Mouse (Mus musculus) kidney, postnatal 0 days (tissue): ENCODE results near the gene Slc13a3. TPM values are rescaled to one million over a fixed set of nuclear protein-coding genes. Genes with fewer than 3 reads are reported as not detected.

ENCODE experiments used
- ATAC-seq: fragments of 200-750 bp; cut with Nextera tagmentation; replicated peaks from 2 replicates; pipeline ENCODE4 v1.8.0; 2017; ENCODE audit warnings: low read depth, moderate number of reproducible peaks, moderate TSS enrichment, moderate library complexity; ENCODE audit not compliant: low FRiP score
- DNase-seq: peaks from one replicate; pipeline ENCODE4 v3.0.0-alpha.2; 2016; ENCODE audit warnings: low spot score
- H3K27ac ChIP-seq: fragments of 300-500 bp; sonication (generic); 2 replicates; pipeline ENCODE4 v1.5.1; 2014; ENCODE audit warnings: mild to moderate bottlenecking
- H3K27me3 ChIP-seq: fragments of 300-500 bp; sonication (generic); 2 replicates; pipeline ENCODE4 v1.6.1; 2014; ENCODE audit warnings: low read length, mixed read lengths; ENCODE audit not compliant: insufficient read depth
- H3K36me3 ChIP-seq: fragments of 300-500 bp; sonication (generic); 2 replicates; pipeline ENCODE4 v1.6.1; 2014; ENCODE audit warnings: low read length, mixed read lengths; ENCODE audit not compliant: insufficient read depth
- H3K4me1 ChIP-seq: fragments of 300-500 bp; sonication (generic); replicated peaks from 2 replicates; pipeline ENCODE4 v1.6.1; 2014; ENCODE audit warnings: antibody characterized with exemption, low read length, mixed read lengths; ENCODE audit not compliant: insufficient read depth
- H3K4me2 ChIP-seq: fragments of 300-500 bp; sonication (generic); 2 replicates; pipeline ENCODE4 v1.6.1; 2014; ENCODE audit warnings: mild to moderate bottlenecking, low read length, moderate library complexity, mixed read lengths
- H3K4me3 ChIP-seq: fragments of 300-500 bp; sonication (generic); replicated peaks from 2 replicates; pipeline ENCODE4 v1.5.1; 2014; ENCODE audit warnings: low read depth, low read length
- H3K9ac ChIP-seq: fragments of 300-500 bp; sonication (generic); 2 replicates; pipeline ENCODE4 v1.6.1; 2014; ENCODE audit warnings: low read depth, low read length
- H3K9me3 ChIP-seq: fragments of 300-500 bp; sonication (generic); replicated peaks from 2 replicates; pipeline ENCODE4 v1.6.1; 2016; ENCODE audit warnings: low read length, inconsistent platforms, mixed read lengths
- CTCF ChIP-seq: IDR thresholded peaks from 2 replicates; pipeline ENCODE4 v1.5.1; 2016; ENCODE audit warnings: antibody characterized with exemption, low read depth, mild to moderate bottlenecking, moderate library complexity
- WGBS: fragments of 180-500 bp; shearing (Covaris S2); extraction: QIAGEN DNeasy Blood & Tissue Kit; methylation state at CpG from one replicate; pipeline ENCODE4 v1.1.7; 2014; 5-methylcytosine and 5-hydroxymethylcytosine counted together
- polyA plus RNA-seq: library from polyadenylated mRNA; unstranded; fragments of >200 nt; fragmentation: Nextera tagmentation; extraction: Ambion mirVana; gene quantifications from 2 replicates; pipeline ENCODE4 v1.2.1, GENCODE M21; 2015

Gene Slc13a3
- polyA plus RNA-seq, 1 experiment from 2014 or later: 8.3 TPM

DNA sequence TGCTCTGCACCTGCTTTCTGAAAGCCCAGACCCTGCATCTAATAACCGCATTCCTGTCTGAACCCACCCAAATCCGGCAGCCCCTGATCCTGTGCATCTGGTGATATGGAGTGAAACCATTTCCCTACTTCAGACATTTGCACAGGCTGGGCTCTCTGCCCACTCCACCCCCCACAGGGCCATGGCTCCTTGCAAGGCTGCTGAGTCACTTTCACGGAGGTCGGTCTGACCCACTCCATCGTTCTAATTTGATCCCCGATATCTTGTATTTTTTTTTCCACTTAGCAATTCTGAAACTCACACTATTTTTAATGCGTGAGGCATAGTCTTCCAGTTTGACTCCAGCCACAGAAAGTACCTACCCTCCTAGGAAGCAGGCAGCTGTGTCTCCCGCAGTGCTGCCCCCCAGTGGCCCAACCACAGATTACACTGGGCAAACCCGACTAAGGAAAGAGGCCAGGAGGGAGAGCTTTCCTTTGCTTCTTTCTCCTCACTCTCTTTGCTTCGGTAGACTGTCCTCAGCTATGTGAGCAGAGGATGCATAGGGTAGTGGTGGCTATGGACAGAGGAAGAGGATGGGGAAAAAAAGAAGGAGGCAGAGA is 65.2 kb downstream of the Slc13a3 start:
- no peaks in the 10 kb centered on the region for H3K9me3 ChIP-seq
- DNase-seq (no peak), ATAC-seq (no peak)
- H3K4me3 ChIP-seq: no peak overlapping the region
- H3K4me2 ChIP-seq: no peak overlapping the region
- 40% methylated on average over 10 of the region's 10 CpGs for WGBS
- no peaks in the 10 kb centered on the region for H3K27me3 ChIP-seq
- no peaks in the 10 kb centered on the region for H3K36me3 ChIP-seq
- no peaks in the 10 kb centered on the region for H3K4me1 ChIP-seq
- peak; percentile 70 for TF ChIP-seq CTCF
- no peak overlapping the region for H3K27ac ChIP-seq
- no peak overlapping the region for H3K9ac ChIP-seq

DNA sequence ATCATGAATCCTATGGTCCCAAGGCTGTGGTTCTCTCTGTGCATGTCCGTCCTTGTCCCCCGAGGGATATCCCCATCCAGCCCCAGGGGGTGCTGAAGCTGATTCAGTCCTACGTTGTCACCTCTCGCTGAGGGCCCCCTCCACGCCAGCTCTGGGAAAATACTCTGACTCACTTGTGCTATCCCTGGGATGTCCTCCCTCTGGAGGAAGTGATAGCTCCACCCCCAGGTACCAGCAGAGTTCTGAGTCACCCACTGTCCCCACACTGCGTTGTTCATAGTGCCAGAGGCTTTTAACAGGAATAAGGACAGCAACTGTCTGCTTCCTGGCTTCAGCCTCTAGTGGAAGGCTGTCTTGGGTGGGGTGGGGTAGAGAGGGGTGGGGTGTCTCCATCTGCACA is 67.7 kb downstream of the Slc13a3 start:
- no peak; the same call in 1 of the 2 replicates for ATAC-seq
- 61% methylated on average over 6 of the region's 6 CpGs for WGBS
- TF ChIP-seq CTCF: no peak

DNA sequence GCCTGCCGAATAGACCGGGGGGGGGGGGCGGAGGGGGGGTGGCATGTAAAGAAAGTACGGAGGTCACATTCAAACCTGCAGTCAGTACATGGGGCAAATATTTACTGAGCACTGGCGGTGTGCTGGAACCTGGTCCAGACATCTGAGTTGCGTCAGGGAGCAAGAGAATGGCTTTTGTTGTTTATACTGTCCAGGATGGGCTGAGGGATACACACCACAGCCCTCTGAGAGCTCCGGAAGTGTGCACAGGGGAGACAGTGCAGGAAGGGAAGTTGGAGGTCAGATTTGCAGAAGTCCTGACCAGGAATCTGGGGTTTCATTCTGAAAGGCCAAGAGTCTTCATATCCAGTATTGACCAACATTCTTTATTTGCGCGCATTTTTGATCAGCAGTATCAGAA is 68.1 kb downstream of the Slc13a3 start:
- no peak for TF ChIP-seq CTCF
- Histone ChIP-seq H3K9ac (no peak overlapping the region), H3K4me1 (no peaks in the 10 kb centered on the region), H3K27me3 (no peaks in the 10 kb centered on the region), H3K27ac (no peak overlapping the region), H3K4me2 (no peak overlapping the region), H3K9me3 (no peaks in the 10 kb centered on the region), H3K4me3 (no peak overlapping the region), H3K36me3 (no peaks in the 10 kb centered on the region)
- DNase-seq: no peak
- ATAC-seq: no peak
- WGBS: 60% methylated on average over 9 of the region's 9 CpGs

More for the DNA sequence above, 67.7 kb downstream of the Slc13a3 start:
- no peak for DNase-seq
- Histone ChIP-seq H3K4me3 (no peak overlapping the region), H3K27ac (no peak overlapping the region), H3K4me2 (no peak overlapping the region), H3K9me3 (no peaks in the 10 kb centered on the region), H3K4me1 (no peaks in the 10 kb centered on the region), H3K36me3 (no peaks in the 10 kb centered on the region), H3K27me3 (no peaks in the 10 kb centered on the region), H3K9ac (no peak overlapping the region)

DNA sequence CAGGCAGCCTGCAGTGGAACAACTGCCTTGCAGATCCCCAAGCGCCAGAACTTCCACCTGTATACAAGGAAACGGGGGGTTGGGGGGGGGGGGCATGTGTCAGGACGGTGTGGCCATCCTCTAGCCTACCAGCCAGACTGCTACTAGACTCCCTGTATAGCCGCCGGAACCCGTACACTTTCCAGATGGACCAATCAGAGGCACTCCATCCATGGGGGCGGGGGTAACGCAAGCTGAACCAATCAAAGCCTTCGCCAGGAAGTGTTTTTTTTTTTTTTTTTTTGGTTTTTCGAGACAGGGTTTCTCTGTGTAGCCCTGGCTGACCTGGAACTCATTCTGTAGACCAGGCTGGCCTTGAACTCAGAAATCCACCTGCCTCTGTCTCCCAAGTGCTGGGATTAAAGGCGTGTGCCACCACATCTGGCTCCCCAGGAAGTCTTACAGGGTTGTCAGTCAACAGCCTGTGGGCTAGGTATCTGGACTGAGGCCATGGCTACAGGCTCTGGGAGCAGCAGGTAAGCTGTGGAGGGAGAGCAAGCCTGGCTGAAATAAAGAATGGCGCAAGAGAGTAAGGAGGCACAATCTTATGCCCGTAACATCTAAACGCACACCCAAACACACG is 74.8 kb downstream of the Slc13a3 start:
- H3K9ac ChIP-seq: no peak overlapping the region
- no peaks in the 10 kb centered on the region for H3K4me1 ChIP-seq
- H3K27ac ChIP-seq: no peak overlapping the region
- H3K27me3 ChIP-seq: no peaks in the 10 kb centered on the region
- H3K9me3 ChIP-seq: no peaks in the 10 kb centered on the region
- H3K4me3 ChIP-seq: no peak overlapping the region
- H3K4me2 ChIP-seq: no peak overlapping the region
- 0 out of 2 replicates have a peak, but pooled peaks have one; percentile 51 for ATAC-seq
- no peak for TF ChIP-seq CTCF
- no peak for DNase-seq
- H3K36me3 ChIP-seq: no peaks in the 10 kb centered on the region
- 72% methylated on average over 15 of the region's 15 CpGs for WGBS

DNA sequence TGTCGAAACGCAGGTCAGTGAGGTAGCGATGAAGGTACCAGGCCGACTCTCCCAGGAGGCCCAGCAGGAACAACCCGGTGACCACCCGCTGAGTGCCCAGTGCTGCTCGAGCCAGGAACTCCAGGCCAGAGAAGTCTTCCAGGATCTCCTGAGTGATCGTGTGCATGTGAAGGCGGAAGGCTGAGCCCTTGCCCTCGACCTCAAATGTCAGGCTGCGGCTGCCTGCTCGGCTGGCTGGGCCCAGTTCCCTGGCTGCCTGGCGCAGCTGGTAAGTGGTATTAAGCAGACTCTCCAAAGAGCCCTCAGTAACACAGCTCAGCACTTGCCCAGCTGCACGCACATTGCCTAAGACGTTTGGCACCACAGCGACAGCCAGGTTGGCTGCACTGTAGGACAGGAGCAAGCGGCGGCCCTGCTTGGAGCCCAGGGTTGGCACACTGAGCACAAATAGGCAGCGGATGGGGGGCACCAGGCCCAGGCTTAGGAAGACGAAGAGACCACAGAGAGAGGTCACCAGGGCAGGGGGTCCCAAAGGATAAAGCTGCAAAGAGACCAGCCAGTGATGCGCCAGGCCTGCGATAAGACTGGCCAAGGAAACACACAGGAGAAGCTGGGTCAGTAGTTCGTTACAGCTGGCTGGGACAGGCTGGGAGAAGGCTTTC is 75.4 kb downstream of the Slc13a3 start:
- no peak overlapping the region for H3K4me2 ChIP-seq
- TF ChIP-seq CTCF: no peak
- H3K4me3 ChIP-seq: no peak overlapping the region
- DNase-seq: no peak
- H3K9me3 ChIP-seq: no peaks in the 10 kb centered on the region
- no peak overlapping the region for H3K27ac ChIP-seq
- no peak for ATAC-seq
- WGBS: 72% methylated on average over 23 of the region's 23 CpGs
- no peaks in the 10 kb centered on the region for H3K27me3 ChIP-seq
- H3K36me3 ChIP-seq: no peaks in the 10 kb centered on the region
- H3K4me1 ChIP-seq: no peaks in the 10 kb centered on the region
- no peak overlapping the region for H3K9ac ChIP-seq

DNA sequence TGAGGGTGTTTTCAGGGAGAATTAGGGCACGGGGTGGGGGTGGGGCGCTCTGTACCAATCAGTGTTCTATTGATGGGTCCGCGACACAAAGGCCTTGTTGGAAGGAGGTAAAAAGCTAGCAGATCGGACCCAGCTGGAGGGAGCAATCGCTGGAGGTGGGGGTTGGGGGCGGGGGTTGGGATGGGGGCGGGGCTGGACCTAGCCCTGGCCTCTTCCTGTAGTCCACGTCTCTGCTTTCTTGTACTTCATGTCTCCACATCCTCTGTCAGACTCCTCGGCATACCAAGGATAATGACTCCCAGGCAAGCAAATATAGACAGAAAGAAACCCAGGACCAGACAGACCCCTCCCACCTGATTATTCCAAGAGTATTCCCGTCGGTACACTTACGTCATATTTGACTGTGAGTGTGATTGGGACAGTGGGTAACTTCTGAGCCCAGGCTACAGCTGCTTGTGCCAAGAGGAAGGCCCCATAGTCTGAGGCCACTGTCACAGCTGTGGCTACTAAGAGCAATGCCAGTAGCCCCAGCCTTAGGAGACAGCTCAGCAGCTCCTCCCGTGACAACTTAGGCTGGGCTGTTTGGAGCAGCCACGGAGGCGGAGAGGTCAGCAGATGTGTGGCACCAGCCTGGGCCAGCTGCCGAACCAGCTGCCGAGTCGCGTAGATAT is 76.1 kb downstream of the Slc13a3 start:
- H3K36me3 ChIP-seq: no peaks in the 10 kb centered on the region
- no peaks in the 10 kb centered on the region for H3K4me1 ChIP-seq
- 0 out of 2 replicates have a peak, but pooled peaks have one; percentile 3 for ATAC-seq
- no peaks in the 10 kb centered on the region for H3K27me3 ChIP-seq
- WGBS: 46% methylated on average over 20 of the region's 20 CpGs
- no peak overlapping the region for H3K9ac ChIP-seq
- no peak overlapping the region for H3K4me2 ChIP-seq
- H3K27ac ChIP-seq: no peak overlapping the region
- no peak for TF ChIP-seq CTCF
- no peak for DNase-seq
- H3K9me3 ChIP-seq: no peaks in the 10 kb centered on the region
- no peak overlapping the region for H3K4me3 ChIP-seq
